Mouse (Mus musculus) cortical plate, adult 2 months (tissue): ENCODE measurements around the gene Ust.

ENCODE experiments used
- CTCF ChIP-seq: fragments of 200-500 bp; IDR thresholded peaks from 2 replicates; pipeline ENCODE4 v1.5.1; 2011; ENCODE audit warnings: mild to moderate bottlenecking, control low read depth, low read length; ENCODE audit not compliant: insufficient read depth; ENCODE audit errors: extremely low read depth
- POLR2A ChIP-seq: fragments of 200-500 bp; IDR thresholded peaks from 2 replicates; pipeline ENCODE4 v1.6.1; 2011; ENCODE audit warnings: mild to moderate bottlenecking, low read length, control low read depth; ENCODE audit not compliant: insufficient read depth; ENCODE audit errors: extremely low read depth

DNA sequence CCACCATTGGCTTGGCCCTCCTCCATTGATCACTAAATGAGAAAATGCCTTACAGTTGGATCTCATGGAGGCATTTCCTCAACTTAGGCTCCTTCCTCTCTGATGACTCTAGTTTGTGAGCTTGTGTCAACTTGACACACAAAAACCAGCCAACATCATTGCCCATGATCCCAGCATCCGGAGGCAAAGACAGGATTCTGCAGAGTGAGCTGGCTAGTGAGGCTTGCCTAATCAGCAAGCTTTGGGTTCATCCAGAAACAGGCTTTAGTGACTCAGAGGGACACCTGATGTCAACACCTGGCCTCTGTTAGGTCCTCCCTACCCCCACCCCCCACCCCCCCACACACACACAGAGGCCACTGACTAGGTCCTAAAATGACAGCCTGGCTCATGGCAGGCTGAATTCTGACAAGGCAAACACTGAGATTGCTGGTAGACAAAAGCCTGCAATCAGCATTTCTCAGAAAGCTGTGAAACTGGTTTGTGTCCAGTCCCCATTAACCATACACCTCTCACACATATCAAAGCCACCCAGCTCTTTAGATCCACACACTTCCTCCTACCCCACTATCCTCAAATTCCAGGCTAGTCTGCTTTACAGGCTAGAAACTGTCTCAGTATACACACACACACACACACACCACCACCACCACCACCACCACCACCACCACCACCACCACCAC, 26.6 kb downstream of the Ust start:
- TF ChIP-seq CTCF: no peak
- no peak for TF ChIP-seq POLR2A
